Mouse (Mus musculus) small intestine, adult 2 months (tissue): ENCODE data around the gene Pla2r1. TPM values are rescaled to one million over a fixed set of nuclear protein-coding genes. Genes with fewer than 3 reads are reported as not detected.
A peak's percentile ranks its signal among the peaks of the same experiment; 100 is the strongest.

ENCODE experiments used
- H3K27ac ChIP-seq: fragments of 200-500 bp; 2 replicates; pipeline ENCODE4 v1.5.1; 2012; ENCODE audit warnings: low read depth, low read length, control low read depth, inconsistent platforms; ENCODE audit not compliant: insufficient read depth
- H3K27me3 ChIP-seq: fragments of 200-500 bp; 2 replicates; pipeline ENCODE4 v1.6.1; 2012; ENCODE audit warnings: mild to moderate bottlenecking, moderate library complexity, low read length, inconsistent platforms; ENCODE audit not compliant: control insufficient read depth, insufficient read depth
- H3K36me3 ChIP-seq: fragments of 200-500 bp; 2 replicates; pipeline ENCODE4 v1.6.1; 2012; ENCODE audit warnings: mild to moderate bottlenecking, low read length, control low read depth, inconsistent platforms; ENCODE audit not compliant: control insufficient read depth, insufficient read depth
- H3K4me1 ChIP-seq: fragments of 200-500 bp; 2 replicates; pipeline ENCODE4 v1.6.1; 2012; ENCODE audit warnings: low read length, inconsistent platforms, mixed read lengths; ENCODE audit not compliant: control insufficient read depth, insufficient read depth, insufficient read length
- H3K4me3 ChIP-seq: fragments of 200-500 bp; 2 replicates; pipeline ENCODE4 v1.5.1; 2012; ENCODE audit warnings: low read depth, mild to moderate bottlenecking, control low read depth, inconsistent platforms, low read length, moderate library complexity
- CTCF ChIP-seq: fragments of 200-500 bp; IDR thresholded peaks from 2 replicates; pipeline ENCODE4 v1.5.1; 2012; ENCODE audit warnings: low read depth, mild to moderate bottlenecking, control low read depth, inconsistent platforms, low read length, moderate library complexity, mixed read lengths; ENCODE audit not compliant: insufficient replicate concordance, insufficient read length; ENCODE audit errors: extremely low read depth
- POLR2A ChIP-seq: fragments of 200-500 bp; IDR thresholded peaks from 2 replicates; pipeline ENCODE4 v1.6.1; 2012; ENCODE audit warnings: low read depth, mild to moderate bottlenecking, control low read depth, inconsistent platforms, low read length, moderate library complexity
- WGBS: fragments of 180-500 bp; shearing (Covaris S2); methylation state at CpG from one replicate; pipeline ENCODE4 v1.1.7; 2018; 5-methylcytosine and 5-hydroxymethylcytosine counted together
- polyA plus RNA-seq: library from polyadenylated mRNA; depleted of rRNA; stranded (reverse); fragments of >200 nt; gene quantifications from 2 replicates; pipeline ENCODE4 v1.2.3, GENCODE M21; 2012; rRNA removed

Pla2r1 gene
- polyA plus RNA-seq: 0.80 and 0.85 TPM in 2 replicates

DNA sequence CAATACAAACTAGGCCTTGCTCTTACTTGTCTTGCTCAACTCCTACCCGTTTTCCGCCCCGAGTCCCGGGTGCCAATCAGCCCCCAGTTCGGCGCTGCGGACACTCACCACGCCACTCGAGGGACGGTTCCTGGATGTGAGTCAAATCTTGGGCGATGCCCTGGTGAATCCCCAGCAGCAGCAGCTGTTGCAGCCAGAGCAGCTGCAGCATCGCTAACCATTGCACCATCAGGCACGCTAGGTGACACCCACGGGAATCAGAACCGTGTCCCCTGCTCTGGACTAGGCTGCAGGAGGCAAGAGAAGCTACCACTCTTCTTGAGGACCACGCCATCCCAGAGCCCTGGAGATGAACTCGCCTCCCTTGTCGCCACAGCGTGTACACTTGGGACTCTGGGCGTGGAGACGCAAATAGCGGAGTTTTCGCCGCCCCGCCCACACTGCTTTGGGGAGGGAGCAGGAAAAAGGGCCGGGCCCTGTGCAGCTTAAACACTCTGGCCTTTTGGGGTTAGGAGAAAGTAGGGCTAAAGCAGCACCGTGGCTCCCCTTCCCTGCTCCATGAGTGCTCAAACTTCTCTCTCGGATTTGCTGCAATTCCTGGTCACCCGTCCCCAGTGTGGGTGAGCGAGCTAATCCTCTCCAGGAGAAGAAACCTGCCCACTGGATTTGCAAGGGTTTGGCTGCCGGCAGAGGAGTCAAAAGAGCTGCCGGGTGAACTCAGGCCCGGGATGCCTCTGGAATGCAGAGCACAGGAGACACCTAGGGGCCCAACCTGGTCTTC lies at the start of gene Pla2r1:
Gene Pla2r1, minus strand, starts transcription at position 407 of the 781 bp plus-strand sequence.
- no peak for TF ChIP-seq POLR2A
- peak; percentile 15; the same call in 1 of the 2 replicates for TF ChIP-seq CTCF
- no peaks in the 10 kb centered on the region for H3K36me3 ChIP-seq
- WGBS: 10% methylated on average over 33 of the region's 33 CpGs
- no peaks in the 10 kb centered on the region for H3K27me3 ChIP-seq
- H3K4me1 ChIP-seq: peaks cover 5% of the 10 kb centered on the region
- peak within 1 kb of the TSS; percentile 48; the same call in 1 of the 2 replicates for H3K27ac ChIP-seq
- peak within 1 kb of the TSS; percentile 62 for H3K4me3 ChIP-seq

- H3K4me3 ChIP-seq: no peak overlapping the region
- 38% methylated on average over 2 of the region's 2 CpGs for WGBS
- H3K27ac ChIP-seq: no peak overlapping the region
- peaks cover 7% of the 10 kb centered on the region for H3K36me3 ChIP-seq
- H3K4me1 ChIP-seq: no peaks in the 10 kb centered on the region
- TF ChIP-seq CTCF: no peak
- no peak for TF ChIP-seq POLR2A
- H3K27me3 ChIP-seq: no peaks in the 10 kb centered on the region; the same call in 1 of the 2 replicates
Measured at GRCm38 (mm10) chr2:60601326-60601725, 48.2 kb upstream of the Pla2r1 start.

DNA sequence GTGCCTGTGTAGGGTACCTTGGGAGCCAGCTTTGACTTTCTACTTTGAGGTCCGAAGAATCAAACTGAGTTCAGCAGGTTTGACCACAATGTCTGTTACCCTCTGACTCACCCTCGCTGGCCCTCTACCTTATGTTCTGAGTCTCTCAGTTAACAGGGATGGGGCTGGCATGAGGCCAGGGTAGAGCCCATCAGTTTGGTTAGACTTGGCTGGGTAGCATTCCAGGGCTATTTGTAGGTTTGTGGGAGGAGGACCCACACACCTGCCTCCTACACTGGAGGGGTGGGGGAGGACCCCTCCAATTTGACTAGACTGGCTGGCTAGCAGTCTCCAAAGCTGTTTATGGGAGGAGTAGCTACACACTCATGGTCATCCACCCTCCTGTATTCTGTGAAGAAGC lies 47.8 kb upstream of the Pla2r1 start:
- WGBS: 85% methylated on average over 2 of the region's 2 CpGs
- TF ChIP-seq CTCF: no peak
- TF ChIP-seq POLR2A: no peak
- no peaks in the 10 kb centered on the region; the same call in 1 of the 2 replicates for H3K27me3 ChIP-seq
- no peaks in the 10 kb centered on the region for H3K4me1 ChIP-seq
- no peak overlapping the region for H3K27ac ChIP-seq
- H3K4me3 ChIP-seq: no peak overlapping the region
- peaks cover 7% of the 10 kb centered on the region for H3K36me3 ChIP-seq

DNA sequence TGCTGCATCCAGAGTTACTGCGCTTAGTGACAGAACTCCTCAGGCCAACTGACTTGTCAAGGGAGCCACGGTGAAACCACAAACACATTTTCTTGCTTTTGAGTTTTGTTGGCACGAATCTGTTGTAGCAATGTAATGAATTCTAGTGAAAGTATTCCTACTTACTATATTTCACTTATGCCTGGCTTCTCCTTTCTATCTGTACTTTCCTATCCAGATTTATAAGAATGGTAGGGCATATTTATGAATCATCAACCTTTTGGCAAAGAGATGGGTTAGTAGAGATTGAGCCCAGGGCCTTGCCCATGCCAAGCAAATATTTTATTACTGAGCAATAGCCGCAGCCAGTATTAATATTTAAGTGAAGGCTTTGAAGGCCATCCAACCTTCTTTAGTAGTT lies 30.3 kb upstream of the Pla2r1 start:
- TF ChIP-seq POLR2A: no peak
- TF ChIP-seq CTCF: no peak
- no peak overlapping the region for H3K27ac ChIP-seq
- 56% methylated on average over 4 of the region's 4 CpGs for WGBS
- no peak overlapping the region for H3K4me3 ChIP-seq
- H3K27me3 ChIP-seq: no peaks in the 10 kb centered on the region
- no peaks in the 10 kb centered on the region for H3K4me1 ChIP-seq
- H3K36me3 ChIP-seq: no peaks in the 10 kb centered on the region

DNA sequence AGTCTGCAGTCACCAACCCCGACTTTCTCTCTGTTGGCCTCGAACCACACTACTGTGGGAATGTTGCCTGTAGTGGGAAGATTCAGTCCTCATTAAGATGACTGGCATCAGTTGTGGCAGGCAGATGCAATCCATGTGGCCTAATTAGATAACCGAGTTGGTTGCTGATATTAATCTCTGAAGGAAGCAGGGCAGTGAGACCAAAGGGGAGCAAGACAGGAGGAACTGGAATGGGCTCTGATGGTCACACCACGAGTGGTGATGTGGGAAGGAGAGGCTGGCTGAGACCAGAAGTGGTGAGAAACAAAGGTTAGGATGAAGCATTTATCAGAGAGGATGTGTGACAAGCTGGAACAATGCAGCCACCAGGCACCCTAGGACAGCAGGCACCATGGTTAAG lies 1.5 kb upstream of the Pla2r1 start:
- Histone ChIP-seq H3K4me3 (no peak overlapping the region), H3K36me3 (no peaks in the 10 kb centered on the region), H3K27me3 (no peaks in the 10 kb centered on the region), H3K4me1 (peaks cover 5% of the 10 kb centered on the region), H3K27ac (no peak overlapping the region)
- 69% methylated on average over 4 of the region's 4 CpGs for WGBS
- TF ChIP-seq CTCF (no peak), POLR2A (no peak)

- no peaks in the 10 kb centered on the region for H3K27me3 ChIP-seq
- H3K4me3 ChIP-seq: peak overlapping the region; percentile 62
- no peak for TF ChIP-seq POLR2A
- TF ChIP-seq CTCF: no peak
- peak overlapping the region; percentile 48; the same call in 1 of the 2 replicates for H3K27ac ChIP-seq
- peaks cover 5% of the 10 kb centered on the region for H3K4me1 ChIP-seq
- H3K36me3 ChIP-seq: no peaks in the 10 kb centered on the region
- WGBS: 39% methylated on average over 21 of the region's 21 CpGs
Measured at GRCm38 (mm10) chr2:60552177-60552901, 769 bp downstream of the Pla2r1 start.

GRCm38 (mm10) chr2:60551673-60552072 lies 1.4 kb downstream of the Pla2r1 start:
- WGBS: 85% methylated on average over 2 of the region's 2 CpGs
- no peak for TF ChIP-seq POLR2A
- TF ChIP-seq CTCF: no peak
- H3K4me3 ChIP-seq: no peak overlapping the region
- H3K36me3 ChIP-seq: no peaks in the 10 kb centered on the region
- H3K4me1 ChIP-seq: peaks cover 5% of the 10 kb centered on the region
- no peak overlapping the region for H3K27ac ChIP-seq
- no peaks in the 10 kb centered on the region for H3K27me3 ChIP-seq
